Mouse (Mus musculus): ENCODE data around the gene She.
"Not testable (repeated sequence)": the region's sequence is repeated elsewhere in the genome, so short reads cannot be mapped to it uniquely, and the experiment has no call there.

The She gene

GRCm38 (mm10) chr3:89830815-89831591 is at the start of gene She:
She (plus strand) TSS chr3:89831370.
- DNase-seq (ENCODE audit: low read depth, low spot score), result no peak

DNA sequence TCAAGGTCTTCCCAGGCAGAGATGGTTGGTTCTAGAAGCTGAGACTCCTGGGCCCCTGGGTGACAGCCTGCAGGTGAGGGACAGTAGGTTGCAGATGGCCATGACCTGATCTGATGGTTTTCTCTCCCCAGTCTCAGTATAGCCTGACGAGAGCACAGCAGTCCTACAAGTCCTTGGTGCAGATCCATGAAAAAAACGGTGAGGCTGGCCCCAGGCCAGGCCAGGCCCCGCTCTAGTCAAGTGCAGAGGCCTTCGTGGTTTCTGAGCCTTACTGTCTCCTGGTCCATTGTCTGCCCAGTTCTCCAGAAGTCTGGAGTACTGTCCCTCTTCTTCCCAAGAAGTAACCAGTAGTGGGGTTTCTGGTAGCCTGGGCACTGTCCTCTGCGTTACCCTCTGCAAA is 49.5 kb upstream of the She start:
- no peak for DNase-seq (ENCODE audit: low read depth, low spot score)

DNA sequence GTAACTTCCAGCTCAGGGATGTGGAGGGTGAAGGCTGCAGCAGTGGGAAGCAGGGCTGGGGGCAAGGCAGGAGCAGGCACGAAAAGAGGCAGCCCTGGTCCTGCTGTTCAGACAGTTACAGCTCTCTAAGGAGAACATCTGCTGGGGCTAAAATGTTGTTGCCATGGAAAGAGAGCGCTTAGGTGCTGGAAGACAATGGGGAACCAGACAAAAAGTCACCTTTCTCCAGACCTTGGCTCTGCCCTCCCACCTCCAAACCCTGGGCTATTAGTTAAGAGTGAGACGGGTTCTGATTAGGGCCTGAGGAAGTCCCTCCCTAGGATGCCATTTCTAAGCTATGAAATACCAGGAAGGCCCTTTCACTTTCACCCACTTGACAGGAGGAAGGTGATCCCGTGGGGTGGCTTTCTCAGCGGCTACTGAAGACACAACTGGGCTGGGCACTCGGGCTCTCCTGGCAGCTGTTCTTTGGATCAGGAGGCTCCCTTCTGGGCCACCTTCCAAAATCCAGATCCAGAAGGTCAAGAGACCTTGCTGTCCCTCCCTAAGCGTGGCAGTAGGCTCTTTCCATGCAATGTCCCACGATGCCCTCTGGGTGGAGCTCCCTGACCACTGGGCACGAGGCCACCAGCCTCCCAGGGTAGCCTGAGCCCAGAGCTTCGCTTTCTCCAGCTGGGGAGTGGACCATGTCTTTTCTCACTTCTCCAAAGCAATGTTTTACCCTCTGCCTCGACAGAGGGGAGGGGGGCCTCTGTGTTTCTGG is 46.0 kb upstream of the She start:
- no peak for DNase-seq (ENCODE audit: low read depth, low spot score)

GRCm38 (mm10) chr3:89786275-89786674 is 44.9 kb upstream of the She start:
- DNase-seq (ENCODE audit: low read depth, low spot score), result no peak

GRCm38 (mm10) chr3:89788680-89789352 is 42.4 kb upstream of the She start:
- DNase-seq (ENCODE audit: low read depth, low spot score), result no peak

DNA sequence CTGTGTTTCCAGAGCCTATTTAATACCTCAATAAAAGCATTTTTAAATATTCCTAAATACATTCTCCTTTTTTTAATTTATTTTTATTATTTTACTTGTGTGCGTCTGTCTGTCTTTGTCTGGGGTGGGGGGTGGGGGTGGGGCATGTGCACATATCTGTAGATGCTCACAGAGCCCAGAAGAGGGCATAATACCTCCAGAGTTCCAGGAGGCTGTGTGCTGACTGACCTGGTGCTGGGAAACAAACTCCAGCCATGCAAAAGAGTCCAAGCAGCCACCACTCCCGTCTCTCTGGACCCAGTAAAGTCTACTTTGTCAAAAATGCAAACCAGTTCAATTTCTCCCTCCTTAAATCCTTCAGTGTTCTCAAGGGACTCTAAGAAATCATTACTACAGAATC is 36.6 kb upstream of the She start:
- DNase-seq (ENCODE audit: low read depth, low spot score), result no peak

GRCm38 (mm10) chr3:89795746-89796145 is 35.4 kb upstream of the She start:
- DNase-seq (ENCODE audit: low read depth, low spot score), result no peak

- DNase-seq (ENCODE audit: low read depth, low spot score), result no peak
These were observed 34.8 kb upstream of the She start for GRCm38 (mm10) chr3:89796358-89796757.

GRCm38 (mm10) chr3:89798518-89798917 is 32.7 kb upstream of the She start:
- no peak for DNase-seq (ENCODE audit: low read depth, low spot score)

GRCm38 (mm10) chr3:89799476-89799875 is 31.7 kb upstream of the She start:
- DNase-seq (ENCODE audit: low read depth, low spot score), result no peak

- DNase-seq (ENCODE audit: low read depth, low spot score), result not testable (repeated sequence)
These were observed 31.1 kb upstream of the She start for GRCm38 (mm10) chr3:89800078-89800477.

- DNase-seq (ENCODE audit: low read depth, low spot score), result no peak
These were observed 30.2 kb upstream of the She start for GRCm38 (mm10) chr3:89800774-89801506.

- no peak for DNase-seq (ENCODE audit: low read depth, low spot score)
These were observed 29.7 kb upstream of the She start for GRCm38 (mm10) chr3:89801507-89801847.

DNA sequence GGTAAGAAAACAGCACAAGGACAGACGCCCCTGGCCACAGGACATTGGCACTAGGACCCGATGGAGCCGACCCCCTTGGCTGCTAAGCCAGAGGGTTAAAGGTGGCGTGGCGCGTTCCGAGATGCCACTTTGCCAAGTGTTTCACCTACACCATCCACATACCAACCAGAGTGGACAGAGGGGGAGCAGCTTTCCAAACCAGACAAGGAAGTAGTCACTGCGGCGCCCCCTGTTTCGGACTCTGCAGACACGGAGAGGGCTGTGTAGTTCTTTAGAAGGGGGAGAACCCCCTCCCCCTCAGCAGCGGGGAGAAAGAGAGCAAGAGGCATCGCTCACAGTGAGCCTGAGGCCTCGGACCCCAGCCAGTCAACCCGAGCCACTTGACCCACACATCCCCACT is 28.3 kb upstream of the She start:
- no peak for DNase-seq (ENCODE audit: low read depth, low spot score)

DNA sequence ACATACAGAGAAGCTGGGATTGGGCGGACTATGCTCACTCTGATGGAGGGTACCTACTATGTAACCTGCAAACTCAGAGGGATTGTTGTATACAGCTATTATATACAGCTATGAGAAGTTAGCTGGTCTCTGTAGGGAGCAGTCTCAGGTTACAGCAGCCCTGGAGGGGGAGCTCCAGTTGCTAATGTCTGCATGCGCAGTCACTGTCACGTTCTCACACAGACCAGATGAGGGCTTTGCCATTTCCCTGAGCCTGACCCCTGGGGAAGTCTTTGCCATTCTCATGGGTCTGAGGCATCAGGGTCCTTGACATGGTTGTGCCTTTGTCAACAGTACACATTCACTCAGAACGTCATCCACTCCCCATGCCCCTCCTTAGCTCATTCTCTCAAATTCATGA is 26.0 kb upstream of the She start:
- DNase-seq (ENCODE audit: low read depth, low spot score), result no peak

DNA sequence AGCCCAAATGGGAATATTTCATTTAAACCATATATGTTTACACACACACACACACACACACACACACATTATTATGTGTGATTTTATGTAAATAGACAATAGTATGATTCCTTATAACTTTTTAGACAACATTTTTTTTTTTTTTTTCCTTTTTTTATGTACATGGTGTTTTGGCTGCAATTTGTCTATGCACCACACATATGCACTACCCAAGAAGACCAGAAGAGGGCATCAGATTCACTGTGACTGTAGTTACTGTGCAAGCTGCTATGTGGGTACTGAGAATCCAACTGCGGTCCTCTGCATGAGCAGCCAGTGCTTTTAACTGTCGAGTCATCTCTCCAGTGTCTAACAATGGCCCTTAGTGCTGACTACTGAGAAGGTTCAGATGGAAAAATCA is 24.4 kb upstream of the She start:
- DNase-seq (ENCODE audit: low read depth, low spot score), result no peak

GRCm38 (mm10) chr3:89807171-89807570 is 24.0 kb upstream of the She start:
- DNase-seq (ENCODE audit: low read depth, low spot score), result no peak

DNA sequence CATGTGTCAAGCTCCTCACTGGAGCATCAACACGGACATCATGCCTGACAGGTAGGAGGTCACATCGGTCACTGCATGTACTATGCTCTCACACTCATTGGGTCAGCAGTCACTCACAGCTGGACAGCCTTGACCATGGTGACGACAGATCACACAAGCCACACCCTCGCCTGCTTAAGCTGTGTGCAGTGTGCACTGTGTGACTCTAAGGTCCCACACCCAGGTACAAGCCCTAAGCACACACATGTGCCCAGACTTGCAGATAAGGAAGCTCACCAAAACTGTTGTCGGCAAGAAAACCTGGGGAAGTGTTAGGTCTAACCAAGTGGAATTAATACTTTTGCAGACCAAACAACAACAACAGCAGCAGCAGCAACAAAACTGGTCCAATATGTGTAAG is 23.3 kb upstream of the She start:
- no peak for DNase-seq (ENCODE audit: low read depth, low spot score)

GRCm38 (mm10) chr3:89808638-89809037 is 22.5 kb upstream of the She start:
- no peak for DNase-seq (ENCODE audit: low read depth, low spot score)

DNA sequence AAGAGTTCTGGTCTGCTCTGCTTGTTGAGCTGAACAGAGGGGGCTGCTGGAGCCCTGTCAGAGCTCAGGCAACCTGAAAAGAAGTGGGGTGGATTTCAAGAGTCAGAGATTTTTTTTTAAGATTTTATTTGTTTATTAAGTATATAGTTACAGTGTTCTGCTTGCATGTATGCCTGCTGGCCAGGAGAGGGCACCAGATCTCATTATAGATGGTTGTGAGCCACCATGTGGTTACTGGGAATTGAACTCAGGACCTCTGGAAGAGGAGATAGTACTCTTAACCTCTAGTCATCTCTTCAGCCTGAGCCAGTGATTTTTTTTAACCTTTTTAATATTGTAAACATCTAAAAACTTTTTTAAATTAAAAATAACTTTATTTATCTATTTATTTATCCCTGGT is 20.3 kb upstream of the She start:
- no peak for DNase-seq (ENCODE audit: low read depth, low spot score)

GRCm38 (mm10) chr3:89812166-89812565 is 19.0 kb upstream of the She start:
- no peak for DNase-seq (ENCODE audit: low read depth, low spot score)

DNA sequence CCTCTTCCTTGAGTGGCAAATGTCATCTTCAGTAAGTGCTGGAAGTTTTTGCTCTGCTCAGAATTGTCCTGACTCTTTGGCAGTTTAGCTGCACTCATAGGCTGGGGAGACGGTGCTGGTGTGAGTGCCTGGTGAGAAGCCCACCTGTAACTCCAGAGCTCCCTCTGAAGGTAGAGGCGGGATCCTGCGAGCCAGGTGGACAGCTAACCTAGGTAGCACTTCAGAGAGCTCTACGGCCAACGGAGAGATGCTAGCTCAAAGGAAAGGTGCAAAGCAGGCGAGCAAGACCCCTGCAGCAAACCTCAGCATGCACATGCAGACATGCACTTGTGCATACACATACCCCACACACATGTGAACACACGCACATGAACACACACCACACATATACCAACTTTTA is 17.1 kb upstream of the She start:
- DNase-seq (ENCODE audit: low read depth, low spot score), result no peak
